Mouse (Mus musculus) heart, adult 9 months (tissue): ENCODE data around the gene Eid2.
"Not testable (repeated sequence)": the region's sequence is repeated elsewhere in the genome, so short reads cannot be mapped to it uniquely, and the experiment has no call there.

Experiments used
- DNase-seq, 2 experiments: peaks; one replicate each; pipeline ENCODE4 v3.0.0; 2022; ENCODE audit warnings: low spot score in 2 of 2

Gene Eid2

DNA sequence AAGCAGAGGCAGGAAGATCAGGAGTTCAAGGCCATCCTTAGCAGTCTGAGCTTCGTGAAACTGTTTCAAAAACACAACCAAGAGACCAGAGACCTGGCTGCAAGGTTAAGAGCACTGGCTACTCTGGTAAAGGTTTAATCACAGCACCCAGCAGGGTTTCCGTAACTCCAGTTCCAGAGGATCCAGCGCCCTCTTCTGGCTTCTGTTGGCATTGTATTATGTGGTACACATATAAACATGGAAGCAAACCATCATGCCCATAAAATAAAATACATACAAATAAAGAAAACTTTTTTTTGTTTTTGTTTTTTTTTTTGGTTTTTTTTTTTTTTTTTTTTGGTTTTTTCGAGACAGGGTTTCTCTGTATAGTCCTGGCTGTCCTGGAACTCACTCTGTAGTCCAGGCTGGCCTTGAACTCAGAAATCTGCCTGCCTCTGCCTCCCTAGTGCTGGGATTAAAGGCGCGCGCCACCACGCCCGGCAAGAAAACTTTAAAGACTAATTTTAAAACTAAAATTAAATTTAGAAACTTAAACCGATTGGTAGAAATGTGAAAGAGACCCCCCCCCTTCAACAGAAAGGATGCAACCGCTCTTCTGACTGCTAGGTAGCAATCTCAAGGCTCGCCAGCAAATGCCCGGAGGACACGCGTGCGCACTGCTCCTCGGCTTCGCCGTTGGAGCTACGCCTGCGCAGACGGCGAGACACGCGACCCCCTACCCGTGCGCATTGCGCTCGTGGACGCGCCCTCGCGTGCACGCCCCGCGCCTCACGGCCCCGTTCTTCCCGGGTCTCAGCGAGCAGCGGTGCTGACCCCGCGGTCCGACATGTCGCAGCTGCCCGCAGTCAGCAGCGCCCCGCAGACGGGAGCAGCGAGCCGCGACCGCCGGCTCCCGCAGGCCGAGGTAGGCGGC is at the start of gene Eid2:
Eid2 (plus strand) TSS at position 753 of the 913 bp plus-strand sequence.
- peak; percentile 77 for DNase-seq

DNA sequence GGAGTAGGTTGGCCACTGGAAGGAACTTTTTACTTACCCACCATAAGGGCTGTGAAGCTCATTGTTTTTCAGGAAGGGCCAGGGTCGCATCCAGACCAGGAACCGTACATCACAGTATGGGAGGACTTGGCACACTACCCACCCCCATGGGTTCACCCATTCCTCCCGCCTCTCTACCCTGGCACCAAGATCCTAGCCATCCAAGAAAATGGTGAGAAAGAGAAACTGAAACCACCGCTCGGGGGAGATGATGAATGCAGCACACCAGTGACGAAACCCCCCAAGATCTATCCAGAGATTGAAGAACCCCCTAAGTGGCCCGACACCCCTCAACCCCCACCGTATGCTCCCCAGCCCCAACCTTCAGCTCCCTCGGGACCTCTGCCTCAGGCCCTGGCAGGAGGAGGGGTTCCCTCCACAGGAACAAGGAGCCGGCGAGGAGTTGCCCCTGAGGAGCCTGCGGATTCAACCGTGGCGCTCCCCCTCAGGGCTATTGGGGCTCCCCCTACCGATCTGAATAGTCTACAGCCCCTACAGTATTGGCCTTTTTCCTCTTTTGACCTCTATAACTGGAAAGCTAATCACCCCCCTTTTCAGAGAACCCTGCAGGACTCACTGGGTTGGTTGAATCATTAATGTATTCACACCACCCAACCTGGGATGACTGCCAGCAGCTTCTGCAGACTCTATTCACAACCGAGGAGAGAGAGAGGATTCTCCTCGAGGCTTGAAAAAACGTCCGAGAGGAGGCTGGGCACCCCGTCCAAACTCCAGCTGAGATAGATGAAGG is 48.5 kb upstream of the Eid2 start:
- not testable (repeated sequence) for DNase-seq

DNA sequence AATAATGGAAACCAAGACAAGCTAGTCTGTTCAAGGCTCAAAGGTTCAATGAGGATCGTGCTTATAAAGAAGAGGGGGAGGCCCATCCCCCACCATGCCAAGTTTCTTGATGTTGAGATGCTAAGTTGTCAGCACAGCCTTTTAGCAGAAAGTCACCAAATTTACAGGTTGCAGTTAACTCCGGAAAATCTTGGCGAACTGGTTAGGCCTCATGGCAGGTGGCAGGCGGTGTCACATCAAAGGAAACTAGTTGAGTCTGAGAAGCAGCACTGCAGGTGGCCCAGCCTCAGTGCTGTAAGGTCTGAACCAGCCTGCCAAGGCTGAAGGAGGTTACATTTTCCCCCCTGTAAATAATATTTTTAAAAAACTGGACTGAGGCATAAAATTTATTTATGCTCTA is 40.8 kb upstream of the Eid2 start:
- not testable (repeated sequence) for DNase-seq

DNA sequence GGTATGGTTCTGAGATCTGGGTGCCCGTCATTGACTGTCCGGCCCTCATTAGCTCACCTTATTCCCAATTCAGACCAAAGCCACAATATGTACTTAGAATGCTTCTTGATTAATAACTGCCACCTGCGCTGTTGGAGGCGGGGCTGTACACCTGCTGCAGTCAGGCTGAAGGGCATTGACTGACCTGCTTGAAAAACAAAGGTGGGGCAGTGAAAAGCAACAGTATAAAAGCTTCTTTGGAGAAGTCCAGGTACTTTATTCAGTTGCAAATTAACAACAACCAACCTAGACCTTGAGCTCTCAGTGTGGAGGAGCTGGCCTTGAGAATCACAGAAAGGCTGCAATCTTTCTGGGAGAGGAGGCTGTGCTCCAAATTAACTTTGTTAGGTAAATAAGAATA is 40.3 kb upstream of the Eid2 start:
- DNase-seq: not testable (repeated sequence)

DNA sequence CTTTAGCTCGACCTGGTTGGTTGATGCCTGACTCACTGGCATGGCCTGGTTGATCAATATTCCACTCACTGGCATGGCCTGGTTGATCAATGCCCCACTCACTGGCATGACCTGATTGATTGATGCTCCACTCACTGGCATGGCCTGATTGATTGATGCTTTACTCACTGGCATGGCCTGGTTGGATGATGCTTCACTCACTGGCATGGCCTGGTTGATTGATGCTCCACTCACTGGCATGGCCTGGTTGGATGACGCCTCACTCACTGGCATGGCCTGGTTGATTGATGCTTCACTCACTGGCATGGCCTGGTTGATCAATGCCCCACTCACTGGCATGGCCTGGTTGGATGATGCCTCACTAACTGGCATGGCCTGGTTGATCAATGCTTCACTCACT is 23.7 kb upstream of the Eid2 start:
- not testable (repeated sequence) for DNase-seq

DNA sequence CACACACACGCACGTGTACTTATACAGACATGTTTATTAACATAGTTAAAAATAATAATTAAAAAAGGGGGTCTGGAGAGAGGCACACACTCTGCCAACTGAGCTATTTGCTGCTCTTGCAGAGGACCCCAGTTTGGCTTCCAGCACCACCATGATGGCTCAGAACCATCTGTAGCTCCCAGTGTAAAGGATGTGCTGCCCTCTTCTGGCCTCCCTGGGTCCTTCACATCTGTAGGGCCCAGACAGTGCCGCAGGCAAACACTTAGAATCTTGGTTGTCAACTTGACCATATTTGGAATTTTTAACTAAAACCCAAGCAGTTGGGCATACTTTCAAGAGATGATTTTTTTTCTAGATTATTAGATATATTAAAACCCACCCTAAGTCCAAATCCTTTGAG is 18.7 kb upstream of the Eid2 start:
- no peak for DNase-seq

DNA sequence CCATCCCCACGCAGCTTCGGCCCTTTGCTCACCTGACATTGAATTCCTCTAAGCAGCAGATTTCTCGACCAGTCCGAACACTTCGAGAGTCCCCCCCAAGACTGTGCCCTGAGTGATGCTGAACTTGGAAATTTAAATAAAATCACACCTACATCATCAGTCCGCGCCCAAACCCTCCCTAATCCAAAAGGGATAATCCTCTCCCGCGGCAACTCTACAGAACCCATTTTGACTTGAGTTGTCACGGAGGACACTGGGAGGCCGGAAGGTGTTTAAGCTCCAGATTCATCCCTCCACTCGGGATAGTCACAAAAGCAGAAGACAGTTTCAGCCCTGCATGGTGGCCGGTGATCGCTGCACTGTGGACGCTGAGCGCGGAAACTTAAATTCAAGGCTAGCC is 15.7 kb upstream of the Eid2 start:
- no peak for DNase-seq

DNA sequence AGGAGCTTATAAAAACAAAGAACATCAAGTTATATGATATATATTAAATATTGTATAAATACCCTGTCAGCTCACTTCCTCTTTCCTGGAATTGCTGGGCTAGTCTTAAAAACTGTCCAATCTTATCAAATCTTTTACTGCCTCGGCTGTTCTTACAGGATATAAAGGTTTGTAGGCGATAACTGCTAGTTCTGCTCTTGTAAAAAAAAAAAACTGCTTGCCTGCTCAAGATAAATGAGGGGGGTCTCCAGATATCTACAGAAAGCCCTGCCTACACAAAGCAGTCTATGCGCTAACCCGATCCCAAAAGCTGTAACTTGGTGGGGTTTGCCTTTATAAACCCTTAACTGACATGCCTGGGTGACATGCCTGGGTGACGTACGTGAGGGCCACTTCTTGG is 13.1 kb upstream of the Eid2 start:
- no peak for DNase-seq

DNA sequence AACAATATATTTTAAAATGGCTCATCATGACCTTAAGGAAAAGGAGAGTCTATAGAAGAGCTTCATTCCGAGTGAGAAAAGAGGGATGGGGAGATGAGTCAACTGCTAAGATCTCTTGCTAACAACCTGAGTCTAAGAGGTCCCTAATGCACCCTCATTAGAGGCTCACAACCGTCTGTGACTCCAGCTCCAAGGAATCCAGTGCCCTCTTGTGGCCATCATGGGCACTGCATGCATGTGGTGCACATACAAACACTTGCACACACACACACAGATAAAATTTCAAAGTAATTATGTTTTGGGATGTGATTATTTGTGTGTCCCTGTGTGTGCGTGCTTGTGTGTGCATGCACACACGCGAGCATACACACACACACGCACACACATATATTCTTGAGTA is 12.2 kb upstream of the Eid2 start:
- DNase-seq: no peak

DNA sequence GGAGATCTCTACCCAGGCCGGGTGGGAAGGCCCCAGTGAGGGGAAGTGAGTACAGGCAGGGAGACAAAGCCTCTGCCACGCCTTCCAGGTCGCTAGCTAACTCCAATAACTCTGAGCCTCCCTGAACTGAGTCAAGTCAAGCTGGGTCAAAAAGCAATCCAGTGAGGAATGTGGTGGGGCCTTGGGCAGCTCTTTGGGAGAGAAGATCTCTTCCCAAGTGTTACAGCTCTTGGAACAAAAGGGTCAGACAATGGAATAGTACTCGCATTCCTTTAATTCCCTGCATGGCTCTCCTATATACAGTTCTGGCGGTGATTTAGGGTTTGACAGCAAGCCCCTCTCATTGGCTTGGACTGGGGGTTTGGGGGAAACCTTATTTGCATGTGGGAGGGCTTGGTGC is 4.8 kb upstream of the Eid2 start:
- DNase-seq: no peak

DNA sequence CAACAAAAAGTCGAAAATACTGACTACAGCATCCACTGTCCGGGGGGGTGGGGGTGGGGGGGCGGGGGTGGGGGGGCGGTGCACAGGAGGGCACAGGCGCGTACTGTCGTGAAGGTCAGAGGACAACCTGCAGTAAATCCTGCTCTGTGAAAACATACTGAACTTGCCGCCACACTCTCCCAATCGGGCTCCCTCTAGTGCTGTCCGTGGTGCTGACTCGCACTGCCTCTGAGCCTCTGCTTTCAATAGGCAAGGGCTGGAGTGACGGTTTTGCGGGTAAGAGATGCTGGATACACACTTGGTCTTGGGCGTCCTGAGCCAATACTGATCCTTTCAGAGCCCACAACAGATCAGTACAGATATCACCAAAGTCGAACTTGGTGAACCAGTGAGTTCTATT is 3.9 kb upstream of the Eid2 start:
- peak in 1 of 2 experiments; percentile 22 for DNase-seq

DNA sequence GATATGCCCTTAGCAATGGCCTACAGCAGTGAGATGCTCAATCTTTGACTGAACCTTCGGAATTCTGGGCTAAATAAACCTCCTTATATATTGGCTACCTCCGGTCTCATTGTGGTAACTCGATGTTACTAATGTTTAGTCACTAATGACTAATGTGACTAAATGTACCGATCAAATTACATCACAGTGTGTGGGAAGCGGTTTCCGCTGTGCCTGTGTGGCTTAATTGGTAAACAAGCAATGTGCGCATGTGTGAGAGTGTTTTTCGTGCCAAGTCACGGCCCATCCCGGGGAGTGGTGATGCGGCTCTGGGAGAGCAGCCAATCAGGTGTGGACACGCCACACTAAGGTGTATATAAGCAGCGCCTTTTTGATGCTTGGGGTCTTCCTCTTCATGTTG is 2.3 kb upstream of the Eid2 start:
- DNase-seq: no peak

DNA sequence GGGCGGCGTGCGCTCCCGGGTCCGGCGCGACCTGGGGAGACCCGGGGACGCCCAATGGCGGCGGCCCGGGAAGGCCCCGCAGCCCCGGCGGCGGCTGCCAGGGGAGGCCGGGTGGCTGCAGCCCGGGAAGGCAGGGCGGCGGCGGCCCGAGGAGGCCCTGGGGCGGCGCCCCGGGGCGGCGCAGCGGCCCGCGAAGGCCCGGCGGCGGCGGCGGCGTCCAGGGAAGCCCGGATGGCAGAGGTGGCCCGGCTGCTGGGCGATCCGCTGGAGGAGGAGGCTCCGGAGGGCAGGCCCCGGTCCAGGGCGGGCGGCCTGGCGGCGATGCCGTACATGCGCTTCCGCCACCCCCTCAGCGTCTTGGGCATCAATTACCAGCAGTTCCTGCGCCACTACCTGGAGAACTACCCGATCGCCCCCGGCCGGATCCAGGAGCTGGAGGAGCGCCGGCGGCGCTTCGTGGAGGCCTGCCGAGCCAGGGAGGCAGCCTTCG is 406 bp downstream of the Eid2 start:
- peak; percentile 53 for DNase-seq

DNA sequence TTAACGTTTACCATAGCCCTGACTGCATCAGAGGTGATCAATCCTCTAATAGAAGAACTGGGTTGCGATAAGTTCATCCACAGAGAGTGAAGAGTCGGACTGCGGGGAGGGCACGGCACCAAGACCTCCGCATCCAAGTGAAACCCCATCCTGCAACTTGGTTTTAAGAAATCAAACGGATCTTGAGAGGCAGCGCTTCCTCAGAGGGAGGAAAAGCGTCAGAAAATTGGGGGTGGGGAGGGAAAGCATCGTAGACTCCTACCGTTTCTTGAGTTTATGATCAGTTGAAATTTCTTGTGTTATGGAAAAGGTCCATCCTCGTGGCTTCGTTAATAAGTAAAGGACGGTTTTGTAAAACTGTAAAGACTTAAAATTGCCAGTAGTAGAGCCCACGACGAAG is 895 bp downstream of the Eid2 start:
- DNase-seq: no peak

DNA sequence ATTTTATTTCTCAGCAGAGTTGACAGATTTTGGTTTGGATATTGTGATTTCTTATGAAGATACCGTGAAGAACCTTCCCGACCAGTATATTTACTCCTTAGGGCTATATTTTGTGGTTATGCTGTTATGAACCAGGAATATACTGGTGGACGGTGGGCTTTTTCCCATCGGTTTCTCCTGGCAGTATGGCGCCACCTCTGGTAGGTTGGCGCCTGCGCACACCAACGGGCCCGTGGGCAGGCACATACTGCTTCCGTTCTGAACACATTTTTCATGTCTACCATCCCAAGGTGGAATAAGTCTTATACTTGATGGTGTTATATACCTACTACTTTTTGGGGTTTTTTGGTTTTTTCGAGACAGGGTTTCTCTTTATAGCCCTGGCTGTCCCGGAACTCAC is 1.7 kb downstream of the Eid2 start:
- no peak for DNase-seq

DNA sequence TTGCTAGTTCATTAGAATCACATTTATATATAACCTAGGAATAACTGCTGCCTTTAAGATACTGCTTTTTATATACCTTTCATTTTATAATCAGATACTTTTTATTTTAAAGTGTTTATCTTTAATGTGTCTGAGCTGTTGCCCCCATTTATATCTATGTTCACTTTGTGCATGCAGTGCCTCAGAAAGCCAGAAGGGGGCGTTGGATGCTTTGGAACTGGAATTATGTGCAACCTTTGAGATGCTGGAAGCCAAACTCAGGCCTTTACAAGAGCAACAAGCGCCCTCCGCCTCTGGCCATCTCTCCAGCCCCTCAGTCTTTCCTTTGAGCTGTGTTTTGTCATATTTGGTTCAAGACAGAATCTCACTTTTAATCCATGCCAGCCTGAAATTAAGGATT is 4.1 kb downstream of the Eid2 start:
- no peak for DNase-seq

DNA sequence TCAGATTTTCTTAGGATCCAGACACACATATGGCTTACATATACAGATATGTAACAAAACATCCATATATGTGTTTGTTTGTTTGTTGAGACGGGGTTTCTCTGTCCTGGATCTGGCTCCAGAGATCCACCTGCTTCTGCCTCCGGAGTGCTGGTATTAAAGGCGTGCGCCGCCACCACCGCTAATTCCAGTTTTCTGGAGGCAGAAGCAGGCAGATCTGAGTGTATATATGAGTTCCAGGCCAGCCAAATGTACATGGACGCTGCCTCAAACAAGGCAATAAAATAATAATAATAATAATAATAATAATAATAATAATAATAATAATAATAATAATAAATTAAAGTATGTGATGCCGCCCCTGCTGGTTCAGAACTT is 9.5 kb downstream of the Eid2 start:
- no peak for DNase-seq

DNA sequence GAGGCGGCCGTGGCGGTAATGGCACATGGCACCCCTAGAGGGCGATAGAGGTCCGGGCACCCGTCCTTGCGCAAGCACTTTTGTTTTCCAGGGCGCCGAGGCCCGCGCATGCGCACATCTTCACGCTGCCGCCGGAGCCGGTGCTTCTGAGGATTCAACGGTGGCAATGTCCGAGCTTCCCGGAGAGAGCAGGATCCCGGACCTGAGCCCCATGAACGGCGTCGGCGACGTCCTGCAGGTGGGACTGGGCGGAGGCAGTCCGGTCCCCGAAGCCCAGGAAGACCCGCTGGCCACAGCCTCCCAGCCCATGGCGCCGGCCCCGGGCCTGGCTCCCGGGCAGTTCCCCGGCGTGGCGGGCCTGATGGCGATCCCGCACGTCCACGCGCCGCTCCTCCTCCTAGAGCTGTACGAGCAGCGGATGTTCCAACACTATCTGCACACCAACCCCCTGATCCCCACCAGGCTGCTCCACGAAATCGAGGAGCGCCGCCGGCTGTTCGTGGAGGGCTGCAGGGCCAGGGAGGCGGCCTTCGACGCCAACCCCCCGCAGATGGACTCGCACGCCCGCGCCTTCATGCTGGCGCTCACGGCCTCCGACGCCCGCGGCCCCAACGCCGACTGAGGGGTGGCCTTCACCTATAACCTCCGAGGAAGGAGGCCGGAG is 10.1 kb downstream of the Eid2 start, which contains the start of gene Eid2b:
Eid2b (plus strand) TSS at position 125 of the 664 bp plus-strand sequence.
- DNase-seq: peak; percentile 91 to 95

DNA sequence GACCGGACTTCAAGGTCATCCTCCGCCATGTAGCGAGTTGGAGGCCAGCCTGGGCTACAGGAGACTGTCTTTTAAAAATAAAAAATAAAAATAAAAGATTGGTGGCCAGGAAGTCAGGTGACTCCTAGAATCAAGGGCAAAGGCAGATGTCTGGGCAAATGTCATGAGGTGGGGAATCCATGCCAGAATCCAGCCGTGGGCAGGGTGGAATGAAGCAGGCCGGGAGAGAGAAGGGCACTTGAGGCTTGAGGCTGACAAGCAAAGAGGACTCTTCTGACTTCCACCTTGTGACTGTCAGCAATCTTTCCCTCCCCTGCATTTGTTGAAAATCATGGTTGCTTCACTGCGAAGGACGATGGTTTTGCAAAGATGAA is 10.6 kb downstream of the Eid2 start:
- DNase-seq: no peak

DNA sequence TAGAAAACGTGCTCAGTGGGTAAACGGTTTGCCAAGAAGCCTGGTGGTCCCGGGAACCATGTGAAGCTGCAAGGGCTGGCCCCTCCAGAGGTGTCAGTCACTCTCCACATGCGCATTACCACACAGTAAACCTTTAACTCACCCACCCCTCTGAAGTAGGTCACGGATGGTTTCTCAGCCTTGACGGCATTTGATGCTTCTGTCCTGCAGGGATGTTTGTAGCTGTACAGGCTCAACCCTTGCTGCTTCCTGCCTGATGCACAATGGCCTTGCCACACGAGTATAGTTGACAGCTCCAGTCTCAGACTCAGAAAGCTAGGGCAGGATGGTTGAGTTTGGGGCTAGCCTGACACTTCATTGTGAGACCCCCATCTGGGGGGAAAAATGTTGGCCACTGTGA is 12.9 kb downstream of the Eid2 start:
- DNase-seq: no peak

DNA sequence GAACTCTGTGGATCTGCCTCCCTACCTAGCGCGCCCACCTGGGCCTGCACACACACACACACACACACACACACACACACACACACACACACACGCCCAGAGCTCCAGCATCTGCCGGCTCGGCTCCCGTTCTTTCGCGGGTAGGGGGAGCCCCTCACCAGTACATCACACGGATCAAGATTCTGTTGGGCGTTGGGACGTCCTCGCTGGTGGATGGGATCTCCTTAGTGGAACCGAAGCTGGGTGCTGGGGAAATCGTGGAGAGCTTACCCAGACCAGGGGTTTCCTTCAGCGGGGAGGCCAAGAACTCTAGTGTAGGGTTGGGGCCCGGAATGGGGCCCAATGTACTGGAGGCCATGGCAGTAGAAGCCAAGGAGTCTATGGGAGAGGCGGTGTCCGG is 22.5 kb downstream of the Eid2 start:
- DNase-seq: no peak
